Mouse (Mus musculus) neural tube, embryonic 12.5 days (tissue): Measurements from ENCODE around the gene Gm8113. TPM values are rescaled to one million over a fixed set of nuclear protein-coding genes. Genes with fewer than 3 reads are reported as not detected.
A peak's percentile ranks its signal among the peaks of the same experiment; 100 is the strongest.
"Not testable (repeated sequence)": the region's sequence is repeated elsewhere in the genome, so short reads cannot be mapped to it uniquely, and the experiment has no call there.

ENCODE experiments used
- ATAC-seq: fragments of 200-750 bp; cut with Nextera tagmentation; 2 replicates; pipeline ENCODE4 v1.8.0; 2017; ENCODE audit warnings: low read depth, mild to moderate bottlenecking, moderate TSS enrichment, moderate library complexity; ENCODE audit not compliant: low FRiP score
- H3K27ac ChIP-seq: fragments of 300-500 bp; sonication (generic); 2 replicates; pipeline ENCODE4 v1.5.1; 2016
- H3K27me3 ChIP-seq: fragments of 300-500 bp; sonication (generic); replicated peaks from 2 replicates; pipeline ENCODE4 v1.6.1; 2016; ENCODE audit warnings: mild to moderate bottlenecking
- H3K36me3 ChIP-seq: fragments of 300-500 bp; sonication (generic); 2 replicates; pipeline ENCODE4 v1.6.1; 2016; ENCODE audit warnings: mild to moderate bottlenecking
- H3K4me1 ChIP-seq: fragments of 300-500 bp; sonication (generic); 2 replicates; pipeline ENCODE4 v1.6.1; 2016
- H3K4me2 ChIP-seq: fragments of 300-500 bp; sonication (generic); replicated peaks from 2 replicates; pipeline ENCODE4 v1.6.1; 2016; ENCODE audit warnings: mild to moderate bottlenecking
- H3K4me3 ChIP-seq: fragments of 300-500 bp; sonication (generic); 2 replicates; pipeline ENCODE4 v1.5.1; 2016
- H3K9ac ChIP-seq: fragments of 300-500 bp; sonication (generic); 2 replicates; pipeline ENCODE4 v1.6.1; 2016; ENCODE audit warnings: mild to moderate bottlenecking
- H3K9me3 ChIP-seq: fragments of 300-500 bp; sonication (generic); 2 replicates; pipeline ENCODE4 v1.6.1; 2016; ENCODE audit warnings: mild to moderate bottlenecking
- WGBS: fragments of 180-500 bp; shearing (Covaris S2); methylation state at CpG from one replicate; pipeline ENCODE4 v1.1.7; 2016; 5-methylcytosine and 5-hydroxymethylcytosine counted together
- polyA plus RNA-seq: library from polyadenylated mRNA; unstranded; fragments of >200 nt; fragmentation: Nextera tagmentation; extraction: Ambion mirVana; gene quantifications from 2 replicates; pipeline ENCODE4 v1.2.1, GENCODE M21; 2016

Gm8113 gene
- 6.9 and 7.1 TPM in 2 replicates for polyA plus RNA-seq

DNA sequence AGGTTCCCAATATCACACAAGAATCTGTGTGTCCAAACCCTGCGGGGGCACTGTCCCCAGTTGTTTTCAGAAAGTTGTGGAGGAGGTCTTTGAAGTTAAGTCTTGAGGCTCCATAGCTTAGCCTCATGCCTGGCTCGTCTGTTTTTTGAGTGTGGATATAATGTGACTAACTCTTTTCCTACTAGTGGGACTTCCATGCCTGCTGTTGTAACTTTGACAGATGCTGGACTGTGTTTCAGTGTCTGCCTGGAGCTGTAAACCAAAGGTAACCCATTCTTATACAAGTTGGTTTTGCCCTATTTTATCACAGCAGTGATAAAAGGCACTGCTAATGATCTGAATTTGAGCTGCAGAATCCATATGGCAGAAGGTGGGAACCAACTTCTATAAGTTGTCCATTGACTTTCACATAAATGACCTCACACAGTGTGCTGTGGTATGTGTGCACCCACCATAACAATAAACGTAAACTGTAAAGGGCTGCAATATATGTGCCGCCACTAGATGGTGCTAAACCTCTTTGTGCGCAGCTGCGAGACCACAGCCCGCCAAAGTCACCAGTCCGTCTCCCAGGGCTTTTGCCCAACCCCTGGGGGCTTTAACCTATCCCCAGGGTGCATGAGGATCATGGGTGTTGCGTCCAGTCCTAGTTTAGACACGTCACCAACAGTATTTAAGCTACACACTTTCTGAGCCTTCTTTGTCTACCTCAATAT, at the start of gene Gm8113:
Gene Gm8113 (plus strand): TSS at position 703 of the 716 bp plus-strand sequence.
- not testable (repeated sequence) for H3K27ac ChIP-seq, H3K36me3 ChIP-seq, H3K9me3 ChIP-seq, H3K4me1 ChIP-seq, H3K27me3 ChIP-seq
- Histone ChIP-seq H3K9ac (peak within 1 kb of the TSS; percentile 51; the same call in 1 of the 2 replicates), H3K4me2 (peak within 1 kb of the TSS; percentile 49), H3K4me3 (peak within 1 kb of the TSS; percentile 43)
- WGBS: 10% methylated on average over 10 of the region's 10 CpGs
- peak; percentile 100 for ATAC-seq

DNA sequence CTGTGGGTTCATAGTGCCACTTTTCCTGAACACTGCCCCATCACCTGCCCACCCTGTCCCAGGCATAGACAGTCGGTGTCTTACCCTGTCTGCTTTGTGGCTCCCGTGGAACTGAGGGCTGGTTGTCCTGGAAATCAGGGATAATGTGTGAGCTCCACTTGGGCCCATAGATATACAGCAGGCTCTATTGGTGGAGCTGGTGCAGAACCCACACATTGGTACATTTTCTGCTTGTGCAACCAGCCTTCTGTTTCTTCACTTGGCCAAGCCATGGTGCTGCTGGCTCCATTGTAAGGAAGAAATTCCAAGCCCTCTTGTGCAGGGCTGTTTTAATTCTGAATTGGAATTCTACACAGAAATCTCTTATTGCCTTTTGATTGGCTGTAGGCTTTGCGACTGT, 49.8 kb upstream of the Gm8113 start, which contains the start of gene Ear1:
Gene Ear1 (minus strand): TSS at position 101 of the 400 bp plus-strand sequence.
- H3K4me2 ChIP-seq, ATAC-seq, H3K27ac ChIP-seq, H3K4me1 ChIP-seq, H3K4me3 ChIP-seq, H3K9me3 ChIP-seq, H3K9ac ChIP-seq, H3K36me3 ChIP-seq, H3K27me3 ChIP-seq: not testable (repeated sequence)
- 82% methylated on average over 3 of the region's 3 CpGs for WGBS

DNA sequence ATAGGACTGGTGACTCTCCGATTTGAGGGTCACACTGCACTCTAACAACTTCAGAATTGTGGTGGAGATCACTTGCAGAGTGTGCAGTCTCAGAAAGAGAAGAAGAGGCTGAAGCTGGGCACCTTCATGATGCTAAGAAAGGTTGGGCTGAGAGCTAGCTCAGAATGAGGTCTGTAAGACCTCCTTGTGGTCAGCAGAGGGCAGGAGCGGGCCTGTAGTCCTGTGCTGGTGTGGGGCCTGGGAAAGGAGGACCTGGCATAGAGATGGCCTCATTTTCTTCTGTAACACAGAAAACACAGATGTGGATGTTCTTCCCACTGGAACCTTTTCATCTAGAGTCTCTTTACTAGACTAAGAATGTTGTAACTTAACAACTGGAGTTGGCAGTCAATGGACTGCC, 47.4 kb upstream of the Gm8113 start:
- not testable (repeated sequence) for H3K27me3 ChIP-seq, H3K9me3 ChIP-seq, H3K4me3 ChIP-seq, ATAC-seq, H3K27ac ChIP-seq, H3K9ac ChIP-seq, H3K4me1 ChIP-seq, H3K4me2 ChIP-seq, H3K36me3 ChIP-seq
- WGBS: 52% methylated on average over 1 of the region's 2 CpGs

DNA sequence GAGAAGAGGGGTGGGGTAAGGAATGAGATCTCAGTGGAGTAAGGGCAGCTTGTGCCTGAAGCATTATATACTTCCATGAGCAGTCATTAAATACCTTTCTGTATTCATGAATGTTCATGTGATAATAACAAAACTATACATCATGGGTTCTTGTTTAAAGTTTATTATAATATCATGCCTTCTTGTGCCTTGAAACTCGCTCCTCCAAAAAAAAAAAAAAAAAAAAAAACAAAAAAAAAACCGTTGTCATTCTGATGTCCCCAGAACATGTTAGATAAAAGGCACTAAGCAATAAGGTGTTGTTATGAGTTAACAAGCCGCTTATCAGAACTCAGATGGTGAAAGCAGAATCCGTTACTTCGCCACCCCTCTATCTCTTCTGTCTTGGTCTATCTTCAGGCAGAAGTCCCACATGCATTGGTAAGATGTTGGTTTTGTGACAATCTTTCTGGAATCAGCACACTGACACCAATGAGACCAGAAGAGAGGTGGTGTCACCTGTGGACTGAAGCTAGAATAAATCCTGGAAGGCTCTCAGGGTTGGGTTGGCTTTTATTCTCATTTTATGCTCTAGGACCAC, 45.1 kb upstream of the Gm8113 start:
- WGBS: 89% methylated on average over 5 of the region's 5 CpGs
- not testable (repeated sequence) for H3K27ac ChIP-seq, H3K9me3 ChIP-seq, ATAC-seq, H3K4me1 ChIP-seq, H3K27me3 ChIP-seq, H3K9ac ChIP-seq, H3K36me3 ChIP-seq, H3K4me2 ChIP-seq, H3K4me3 ChIP-seq

DNA sequence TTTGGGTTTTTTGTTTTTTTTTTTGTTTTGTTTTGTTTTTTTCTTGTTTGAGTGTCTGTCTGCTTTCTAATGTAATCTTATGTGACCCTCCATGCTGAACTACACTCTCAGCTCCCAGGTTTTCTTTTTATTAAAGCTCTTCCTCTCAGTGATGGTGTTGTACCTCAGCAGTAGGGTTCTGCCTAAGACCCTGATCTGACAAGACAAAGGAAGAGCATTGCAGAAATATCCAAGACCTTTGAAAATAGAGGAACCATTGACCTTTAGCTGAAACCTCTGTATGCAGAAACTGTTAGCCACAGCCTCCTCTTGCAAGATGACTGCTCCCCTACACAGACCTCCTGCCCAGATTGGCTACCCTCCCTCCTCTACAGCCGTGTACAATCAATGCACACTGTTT, 39.0 kb upstream of the Gm8113 start:
- not testable (repeated sequence) for ATAC-seq, H3K4me1 ChIP-seq, H3K36me3 ChIP-seq, H3K9ac ChIP-seq, H3K4me2 ChIP-seq, H3K9me3 ChIP-seq, H3K4me3 ChIP-seq, H3K27me3 ChIP-seq, H3K27ac ChIP-seq
- 74% methylated on average over 1 of the region's 1 CpGs for WGBS

DNA sequence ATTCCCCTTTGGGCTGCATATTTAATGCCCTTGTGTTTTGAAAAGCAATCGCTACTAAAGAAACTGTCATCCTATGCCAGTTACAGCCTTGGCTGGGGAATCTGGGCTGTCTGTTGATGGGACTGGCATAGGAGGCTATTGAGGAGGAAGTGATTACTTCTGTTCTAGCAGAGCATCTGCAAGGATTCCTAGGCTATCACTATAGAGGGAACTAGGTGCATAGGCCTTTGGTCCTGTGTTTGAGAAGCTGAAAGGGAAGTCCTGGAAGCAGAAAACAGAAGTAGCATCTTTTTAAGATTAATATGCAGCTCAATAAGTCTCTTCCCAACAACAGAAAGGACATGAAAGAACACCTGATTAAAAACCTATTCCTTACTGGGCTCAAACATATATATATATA, 33.9 kb upstream of the Gm8113 start:
- not testable (repeated sequence) for H3K27me3 ChIP-seq, H3K4me3 ChIP-seq, H3K36me3 ChIP-seq, H3K27ac ChIP-seq, H3K4me1 ChIP-seq, H3K9me3 ChIP-seq, H3K9ac ChIP-seq, H3K4me2 ChIP-seq, ATAC-seq
- WGBS: 97% methylated on average over 1 of the region's 1 CpGs

DNA sequence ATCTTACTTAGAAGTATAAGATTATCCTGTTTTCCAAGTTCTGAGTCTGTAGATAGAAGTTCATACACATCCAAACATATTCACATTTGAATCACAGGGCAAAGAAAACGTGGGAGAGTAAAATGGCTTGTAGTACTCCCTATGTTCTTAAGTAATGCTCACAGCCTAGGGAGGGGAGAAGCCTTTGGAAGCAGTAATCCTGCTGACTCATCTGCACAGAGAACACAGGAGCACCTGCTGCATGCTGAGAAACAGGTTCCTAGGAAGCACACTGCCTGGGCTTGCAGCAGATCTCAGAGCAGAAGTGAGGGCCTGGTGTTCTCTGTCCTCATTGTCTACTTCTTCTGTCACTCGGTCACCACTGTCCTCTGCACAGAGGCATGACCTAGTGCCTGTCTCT, 29.8 kb upstream of the Gm8113 start:
- ATAC-seq, H3K9ac ChIP-seq, H3K27me3 ChIP-seq, H3K4me3 ChIP-seq, H3K4me1 ChIP-seq, H3K9me3 ChIP-seq, H3K36me3 ChIP-seq, H3K27ac ChIP-seq, H3K4me2 ChIP-seq: not testable (repeated sequence)
- WGBS: 42% methylated on average over 1 of the region's 2 CpGs

DNA sequence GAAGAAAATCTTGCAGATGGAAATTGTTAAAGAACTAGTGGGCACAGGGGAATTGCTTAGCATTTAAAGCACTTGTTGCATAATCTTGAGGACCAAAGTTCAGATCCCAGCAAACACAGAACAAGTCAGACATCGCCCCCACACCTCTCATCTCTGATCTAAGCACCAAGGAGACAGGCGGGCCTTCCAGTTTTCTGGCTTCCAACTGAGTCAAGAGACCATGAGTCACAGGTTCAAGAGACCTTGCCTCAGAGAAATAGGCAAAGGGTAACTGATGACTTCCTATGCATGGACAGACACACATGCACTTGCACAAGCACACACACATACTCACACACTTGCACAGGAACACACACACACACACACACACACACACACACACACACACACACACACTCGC, 26.6 kb upstream of the Gm8113 start:
- WGBS: 93% methylated on average over 3 of the region's 3 CpGs
- H3K9ac ChIP-seq, H3K27ac ChIP-seq, H3K4me1 ChIP-seq, H3K36me3 ChIP-seq, H3K4me3 ChIP-seq, H3K4me2 ChIP-seq, ATAC-seq, H3K9me3 ChIP-seq, H3K27me3 ChIP-seq: not testable (repeated sequence)

DNA sequence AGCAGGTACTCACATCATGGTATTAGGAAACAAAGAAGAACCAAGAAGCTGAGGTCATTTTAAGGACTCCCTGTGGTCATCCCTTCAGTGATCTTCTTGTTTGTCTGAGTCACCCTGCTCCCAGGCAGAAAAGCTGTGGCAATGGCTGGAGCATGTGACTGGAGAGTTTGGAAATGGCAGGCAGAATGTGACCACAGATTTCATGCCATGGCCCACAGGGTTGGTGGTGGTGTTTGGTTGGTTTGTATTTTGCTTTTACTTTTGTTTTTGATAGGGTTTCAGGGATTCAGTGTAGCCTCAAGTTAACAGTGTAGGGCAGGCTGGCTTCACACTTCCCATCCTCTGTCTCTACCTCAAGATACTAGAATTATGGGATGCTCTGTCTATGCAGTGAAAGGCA, 7.0 kb upstream of the Gm8113 start:
- H3K9ac ChIP-seq, H3K27me3 ChIP-seq, H3K4me3 ChIP-seq: not testable (repeated sequence)

DNA sequence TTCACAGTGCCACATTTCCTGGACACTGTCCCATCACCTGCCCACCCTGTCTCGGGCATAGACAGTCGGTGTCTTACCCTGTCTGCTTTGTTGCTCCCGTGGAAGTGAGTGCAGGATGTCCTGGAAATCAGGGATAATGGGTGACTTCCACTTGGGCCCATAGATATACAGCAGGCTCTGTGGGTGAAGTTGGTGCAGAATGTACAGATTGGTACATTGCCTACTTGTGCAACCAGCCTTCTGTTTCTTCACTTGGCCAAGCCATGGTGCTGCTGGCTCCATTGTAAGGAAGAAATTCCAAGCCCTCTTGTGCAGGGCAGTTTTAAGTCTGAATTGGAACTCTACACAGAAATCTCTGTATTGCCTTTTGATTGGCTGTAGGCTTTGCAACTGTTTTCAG, 1.7 kb upstream of the Gm8113 start, which contains the start of gene Ear10:
Gene Ear10 (minus strand): TSS at position 101 of the 400 bp plus-strand sequence.
- not testable (repeated sequence) for H3K9ac ChIP-seq, H3K4me2 ChIP-seq, H3K4me3 ChIP-seq, H3K9me3 ChIP-seq, H3K4me1 ChIP-seq, H3K27ac ChIP-seq, H3K36me3 ChIP-seq, H3K27me3 ChIP-seq, ATAC-seq
- 84% methylated on average over 3 of the region's 3 CpGs for WGBS

More for the DNA sequence above, 7.0 kb upstream of the Gm8113 start:
- not testable (repeated sequence) for H3K9me3 ChIP-seq, ATAC-seq, H3K4me1 ChIP-seq, H3K4me2 ChIP-seq, H3K36me3 ChIP-seq, H3K27ac ChIP-seq

DNA sequence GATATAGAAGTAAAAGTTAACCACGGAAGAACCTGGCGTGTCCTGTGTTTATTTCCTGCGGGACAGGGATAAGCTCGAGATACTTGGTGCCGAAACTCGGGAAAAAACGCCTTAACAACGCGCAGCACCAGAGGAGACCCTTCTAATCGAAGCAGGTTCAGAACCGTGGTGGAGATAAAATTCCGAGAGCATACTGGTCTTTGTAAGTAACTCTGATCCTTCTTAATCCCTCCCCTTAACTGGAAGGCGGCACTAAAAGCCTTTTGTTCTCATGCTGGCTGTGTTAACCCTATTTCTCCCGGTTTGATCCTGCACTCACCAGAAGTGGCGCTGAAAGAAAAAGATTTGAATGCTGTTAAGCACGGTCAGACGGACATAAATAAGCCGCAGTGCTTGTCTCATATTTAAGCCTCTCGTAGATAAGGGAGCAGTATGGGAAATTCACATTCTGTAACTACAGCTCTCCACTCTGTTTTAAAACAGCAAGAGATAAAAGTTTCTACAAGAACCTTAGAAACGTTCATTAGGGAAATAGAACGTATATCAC, 287 bp downstream of the Gm8113 start:
- H3K36me3 ChIP-seq, H3K27me3 ChIP-seq, H3K9me3 ChIP-seq, H3K27ac ChIP-seq, H3K4me1 ChIP-seq: not testable (repeated sequence)
- peak overlapping the region; percentile 43 for H3K4me3 ChIP-seq
- peak overlapping the region; percentile 49 for H3K4me2 ChIP-seq
- ATAC-seq: peak; percentile 91
- H3K9ac ChIP-seq: peak overlapping the region; percentile 51; the same call in 1 of the 2 replicates
- 8% methylated on average over 21 of the region's 21 CpGs for WGBS

DNA sequence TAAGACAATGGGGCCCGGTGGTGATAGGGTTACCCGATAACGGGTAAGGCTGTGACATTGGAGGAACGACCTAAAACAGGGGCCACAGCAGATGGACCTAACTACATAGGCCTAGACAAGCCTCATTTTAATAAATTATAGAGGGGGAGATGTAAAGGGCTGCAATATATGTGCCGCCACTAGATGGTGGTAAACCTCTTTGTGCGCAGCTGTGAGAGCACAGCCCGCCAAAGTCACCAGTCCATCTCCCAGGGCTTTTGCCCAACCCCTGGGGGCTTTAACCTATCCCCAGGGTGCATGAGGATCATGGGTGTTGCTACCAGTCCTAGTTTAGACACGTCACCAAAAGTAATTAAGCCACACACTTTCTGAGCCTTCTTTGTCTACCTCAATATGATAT, 7.8 kb downstream of the Gm8113 start:
- H3K4me1 ChIP-seq, H3K27ac ChIP-seq, H3K9ac ChIP-seq, H3K4me3 ChIP-seq, H3K4me2 ChIP-seq, H3K27me3 ChIP-seq, ATAC-seq, H3K36me3 ChIP-seq, H3K9me3 ChIP-seq: not testable (repeated sequence)
- WGBS: 22% methylated on average over 8 of the region's 8 CpGs

DNA sequence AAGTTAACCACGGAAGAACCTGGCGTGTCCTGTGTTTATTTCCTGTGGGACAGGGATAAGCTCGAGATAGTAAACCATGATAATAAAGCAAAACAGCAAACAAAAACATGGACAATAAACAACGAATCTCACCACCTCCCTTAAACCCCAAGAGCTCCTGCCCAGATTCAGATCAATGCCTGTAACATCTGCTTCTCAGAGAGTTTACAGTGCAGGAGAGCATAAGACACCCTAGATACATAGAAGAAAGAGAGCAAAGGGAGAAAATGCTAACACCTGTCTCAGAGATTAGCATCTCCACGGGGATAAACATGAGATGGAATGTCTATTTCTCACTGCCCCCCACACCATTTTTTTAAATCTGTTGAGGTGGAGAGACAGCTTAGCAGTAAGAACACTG, 8.2 kb downstream of the Gm8113 start:
- not testable (repeated sequence) for H3K9ac ChIP-seq, H3K4me1 ChIP-seq, H3K4me2 ChIP-seq, H3K36me3 ChIP-seq, H3K27me3 ChIP-seq, H3K27ac ChIP-seq, H3K9me3 ChIP-seq, H3K4me3 ChIP-seq
- peak; percentile 25; the same call in 1 of the 2 replicates for ATAC-seq
- 51% methylated on average over 5 of the region's 5 CpGs for WGBS
